Mouse (Mus musculus): ENCODE measurements around the gene Cylc2. TPM values are rescaled to one million over a fixed set of nuclear protein-coding genes. Genes with fewer than 3 reads are reported as not detected.

Cylc2 gene
- polyA plus RNA-seq (2017; shearing (Covaris generic)), result not detected

GRCm38 (mm10) chr4:51216378-51216777 lies at the start of gene Cylc2:
Cylc2 (plus strand) TSS chr4:51216678.
- no peak for ATAC-seq
